Mouse (Mus musculus): ENCODE data around the gene Itgav. TPM values are rescaled to one million over a fixed set of nuclear protein-coding genes. Genes with fewer than 3 reads are reported as not detected.

The Itgav gene
- polyA plus RNA-seq, 1 experiment from 2014 or later, result 15.0 TPM

DNA sequence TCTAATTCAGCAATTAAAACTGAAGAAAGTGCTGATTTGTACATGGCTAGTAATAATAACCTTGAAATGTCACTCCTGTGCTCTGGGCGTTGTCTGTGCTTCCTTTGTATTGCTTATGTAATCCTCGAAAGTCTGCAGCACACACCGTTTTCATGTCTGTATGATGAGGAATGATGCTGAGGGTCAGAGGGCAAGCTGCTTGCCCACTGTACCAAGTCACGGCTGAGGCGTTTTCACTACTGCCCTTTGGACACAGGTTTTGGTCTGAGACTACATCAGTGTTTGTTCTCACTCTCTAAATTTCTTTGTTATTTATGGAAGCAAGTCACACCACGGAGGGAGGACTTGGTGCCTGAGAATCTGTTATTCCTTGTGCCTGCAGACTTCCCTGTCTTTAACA lies 41.9 kb downstream of the Itgav start:
- H3K27me3 ChIP-seq (ENCODE audit: control insufficient read depth, insufficient read depth, low read depth, low read length), result no peaks in the 10 kb centered on the region
- no peak for ATAC-seq (ENCODE audit: low read depth)
- 57% methylated on average over 6 of the region's 6 CpGs for WGBS (ENCODE audit: insufficient replicate concordance)

DNA sequence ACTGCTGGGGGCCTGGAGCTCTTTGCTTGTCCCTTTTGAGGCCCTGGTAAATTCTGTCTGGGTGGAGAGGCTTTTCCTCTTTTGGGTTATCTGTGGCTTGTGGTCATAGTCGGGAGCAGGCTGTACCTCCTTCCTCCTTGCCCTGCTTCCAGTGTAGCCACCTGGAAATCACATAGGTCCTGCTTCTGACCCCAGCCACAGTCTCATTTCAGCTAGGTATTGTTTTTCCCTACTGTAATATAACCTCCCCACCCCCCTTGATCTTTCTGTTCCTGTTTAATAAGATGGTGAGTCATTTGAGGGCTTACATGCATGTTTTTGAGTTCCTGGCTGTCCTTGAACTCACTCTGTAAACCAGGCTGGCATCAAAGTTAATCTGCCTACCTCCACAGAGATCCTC lies 42.7 kb downstream of the Itgav start:
- no peak for ATAC-seq (ENCODE audit: low read depth)
- no peaks in the 10 kb centered on the region for H3K4me1 ChIP-seq (ENCODE audit: control insufficient read depth, low read depth, low read length)
- H3K9ac ChIP-seq (ENCODE audit: low read depth, low read length), result no peak overlapping the region
- no peak overlapping the region for H3K27ac ChIP-seq (ENCODE audit: low read length)
- WGBS (ENCODE audit: insufficient replicate concordance), result 0% methylated on average over 1 of the region's 1 CpGs
- no peak overlapping the region for H3K4me3 ChIP-seq (ENCODE audit: low read depth, low read length)
- no peak overlapping the region for H3K4me2 ChIP-seq (ENCODE audit: low read depth, low read length)
- H3K27me3 ChIP-seq (ENCODE audit: control insufficient read depth, insufficient read depth, low read depth, low read length), result no peaks in the 10 kb centered on the region
- no peaks in the 10 kb centered on the region for H3K9me3 ChIP-seq (replicated peaks; ENCODE audit: control insufficient read depth, low read length)
- H3K36me3 ChIP-seq (ENCODE audit: control insufficient read depth, insufficient read depth), result peaks cover 4% of the 10 kb centered on the region; the same call in 1 of the 2 replicates

More for the DNA sequence above, 41.9 kb downstream of the Itgav start:
- Histone ChIP-seq H3K9ac (ENCODE audit: low read depth, low read length) (no peak overlapping the region), H3K4me1 (ENCODE audit: control insufficient read depth, low read depth, low read length) (no peaks in the 10 kb centered on the region), H3K36me3 (ENCODE audit: control insufficient read depth, insufficient read depth) (peaks cover 4% of the 10 kb centered on the region; the same call in 1 of the 2 replicates), H3K4me2 (ENCODE audit: low read depth, low read length) (no peak overlapping the region), H3K27ac (ENCODE audit: low read length) (no peak overlapping the region), H3K4me3 (ENCODE audit: low read depth, low read length) (no peak overlapping the region), H3K9me3 (replicated peaks; ENCODE audit: control insufficient read depth, low read length) (no peaks in the 10 kb centered on the region)

DNA sequence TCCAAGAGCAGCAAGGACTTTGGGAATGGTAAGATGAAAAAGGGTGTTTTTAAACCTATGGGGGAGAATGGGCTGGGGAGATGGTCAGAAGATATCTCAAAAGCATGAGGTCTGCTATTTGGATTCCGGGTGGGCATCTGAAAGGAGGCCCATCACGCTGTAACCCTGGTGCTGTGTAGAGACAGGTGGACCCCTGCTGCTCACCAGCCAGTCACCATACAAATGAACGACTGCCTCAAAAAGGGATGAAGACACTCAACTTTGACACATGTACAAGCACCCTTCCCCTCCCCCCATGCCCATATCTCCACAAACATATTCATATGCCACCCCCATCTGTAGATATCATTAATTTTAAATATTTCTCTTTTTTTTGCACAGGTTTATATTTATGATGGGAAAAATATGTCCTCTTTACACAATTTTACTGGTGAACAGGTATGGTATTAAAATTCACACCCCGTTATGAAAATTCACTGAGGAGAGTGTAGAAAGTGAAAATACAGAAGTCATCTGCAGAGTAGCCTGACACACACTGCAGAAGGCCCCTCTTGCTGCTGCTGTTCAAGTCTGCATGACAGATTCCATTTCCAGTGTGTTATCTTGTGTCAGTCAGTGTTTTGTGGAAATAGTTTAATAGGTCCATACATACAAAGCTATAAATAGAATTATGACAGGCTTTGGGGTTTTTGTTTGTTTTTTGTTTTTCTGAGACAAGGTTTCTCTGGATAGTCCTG lies 44.3 kb downstream of the Itgav start:
- Histone ChIP-seq H3K4me1 (ENCODE audit: control insufficient read depth, low read depth, low read length) (no peaks in the 10 kb centered on the region), H3K4me2 (ENCODE audit: low read depth, low read length) (no peak overlapping the region), H3K36me3 (ENCODE audit: control insufficient read depth, insufficient read depth) (peaks cover 7% of the 10 kb centered on the region), H3K9me3 (replicated peaks; ENCODE audit: control insufficient read depth, low read length) (no peaks in the 10 kb centered on the region), H3K27me3 (ENCODE audit: control insufficient read depth, insufficient read depth, low read depth, low read length) (no peaks in the 10 kb centered on the region), H3K27ac (ENCODE audit: low read length) (no peak overlapping the region), H3K9ac (ENCODE audit: low read depth, low read length) (no peak overlapping the region), H3K4me3 (ENCODE audit: low read depth, low read length) (no peak overlapping the region)
- 69% methylated on average over 4 of the region's 4 CpGs for WGBS (ENCODE audit: insufficient replicate concordance)
- ATAC-seq (ENCODE audit: low read depth), result no peak

DNA sequence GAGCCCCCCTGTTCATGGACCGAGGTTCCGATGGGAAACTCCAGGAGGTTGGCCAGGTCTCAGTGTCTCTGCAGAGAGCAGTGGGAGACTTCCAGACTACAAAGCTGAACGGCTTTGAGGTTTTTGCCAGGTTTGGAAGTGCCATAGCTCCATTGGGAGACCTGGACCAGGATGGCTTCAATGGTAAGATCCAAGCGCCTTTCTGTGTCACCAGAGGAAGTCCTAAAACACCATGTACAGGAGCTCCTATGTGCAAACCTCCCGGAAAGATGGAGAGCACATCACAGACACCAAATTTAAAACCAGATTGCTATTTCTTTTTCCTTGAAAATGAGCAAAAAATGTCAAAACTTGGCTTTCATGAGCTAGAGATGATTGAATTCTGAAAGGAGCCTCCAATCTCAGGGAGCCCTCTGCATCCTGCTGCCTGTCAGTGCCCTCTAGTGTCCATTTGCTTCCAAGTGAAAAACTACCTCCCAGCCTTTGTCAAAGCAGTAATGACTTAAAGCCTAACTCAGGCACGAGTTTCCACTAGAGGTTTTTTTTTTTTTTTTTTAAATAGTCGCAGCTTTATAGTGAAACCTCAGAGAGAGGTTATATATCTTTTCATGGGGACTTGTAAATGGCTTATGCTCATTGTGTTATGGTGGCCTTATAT lies 47.1 kb downstream of the Itgav start:
- Histone ChIP-seq H3K36me3 (ENCODE audit: control insufficient read depth, insufficient read depth) (peaks cover 3% of the 10 kb centered on the region), H3K27me3 (ENCODE audit: control insufficient read depth, insufficient read depth, low read depth, low read length) (no peaks in the 10 kb centered on the region), H3K9ac (ENCODE audit: low read depth, low read length) (no peak overlapping the region), H3K4me1 (ENCODE audit: control insufficient read depth, low read depth, low read length) (no peaks in the 10 kb centered on the region), H3K4me3 (ENCODE audit: low read depth, low read length) (no peak overlapping the region), H3K27ac (ENCODE audit: low read length) (no peak overlapping the region), H3K4me2 (ENCODE audit: low read depth, low read length) (no peak overlapping the region), H3K9me3 (replicated peaks; ENCODE audit: control insufficient read depth, low read length) (no peaks in the 10 kb centered on the region)
- WGBS (ENCODE audit: insufficient replicate concordance), result 46% methylated on average over 7 of the region's 7 CpGs
- ATAC-seq (ENCODE audit: low read depth), result no peak

DNA sequence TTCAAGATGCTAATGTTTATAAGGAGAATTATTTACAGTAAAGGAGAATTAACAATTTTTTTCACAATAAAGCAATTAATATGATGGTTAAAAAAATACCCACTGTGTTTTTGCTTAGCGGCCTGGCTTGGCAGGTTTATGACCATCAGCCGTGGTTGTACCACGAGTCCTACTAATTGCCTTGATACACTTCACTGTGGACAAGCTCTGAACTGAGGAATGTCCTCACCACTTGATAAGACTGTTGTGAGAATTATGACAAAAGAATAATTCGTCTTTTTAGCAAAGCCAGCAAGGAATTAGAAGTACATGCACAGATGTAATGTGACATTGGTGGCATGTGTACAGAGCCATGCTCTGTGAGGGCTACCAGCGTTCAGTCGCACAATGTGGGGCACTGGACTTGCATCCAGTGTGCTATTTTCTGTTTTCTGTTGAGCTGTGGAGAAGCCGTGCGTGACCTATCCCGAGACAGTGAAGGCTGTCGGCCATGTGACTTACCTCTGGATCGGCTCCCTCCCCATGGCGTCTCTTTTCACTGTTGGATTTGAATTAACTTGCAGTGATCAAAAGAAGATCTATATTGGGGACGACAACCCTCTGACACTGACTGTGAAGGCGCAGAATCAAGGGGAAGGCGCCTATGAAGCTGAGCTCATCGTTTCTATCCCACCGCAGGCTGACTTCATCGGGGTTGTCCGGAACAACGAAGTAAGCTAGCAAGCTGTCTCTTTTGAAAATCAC lies 67.3 kb downstream of the Itgav start:
- H3K4me1 ChIP-seq (ENCODE audit: control insufficient read depth, low read depth, low read length), result no peaks in the 10 kb centered on the region
- no peaks in the 10 kb centered on the region for H3K9me3 ChIP-seq (replicated peaks; ENCODE audit: control insufficient read depth, low read length)
- H3K4me2 ChIP-seq (ENCODE audit: low read depth, low read length), result no peak overlapping the region
- no peaks in the 10 kb centered on the region for H3K27me3 ChIP-seq (ENCODE audit: control insufficient read depth, insufficient read depth, low read depth, low read length)
- H3K4me3 ChIP-seq (ENCODE audit: low read depth, low read length), result no peak overlapping the region
- H3K36me3 ChIP-seq (ENCODE audit: control insufficient read depth, insufficient read depth), result no peaks in the 10 kb centered on the region; the same call in 1 of the 2 replicates
- no peak overlapping the region for H3K9ac ChIP-seq (ENCODE audit: low read depth, low read length)
- WGBS (ENCODE audit: insufficient replicate concordance), result 80% methylated on average over 20 of the region's 20 CpGs
- no peak overlapping the region for H3K27ac ChIP-seq (ENCODE audit: low read length)
- ATAC-seq (ENCODE audit: low read depth), result no peak

GRCm38 (mm10) chr2:83792102-83792501 lies 67.9 kb downstream of the Itgav start:
- H3K4me2 ChIP-seq (ENCODE audit: low read depth, low read length), result no peak overlapping the region
- 71% methylated on average over 4 of the region's 4 CpGs for WGBS (ENCODE audit: insufficient replicate concordance)
- no peaks in the 10 kb centered on the region for H3K4me1 ChIP-seq (ENCODE audit: control insufficient read depth, low read depth, low read length)
- H3K27ac ChIP-seq (ENCODE audit: low read length), result no peak overlapping the region
- no peaks in the 10 kb centered on the region; the same call in 1 of the 2 replicates for H3K36me3 ChIP-seq (ENCODE audit: control insufficient read depth, insufficient read depth)
- H3K9ac ChIP-seq (ENCODE audit: low read depth, low read length), result no peak overlapping the region
- H3K9me3 ChIP-seq (replicated peaks; ENCODE audit: control insufficient read depth, low read length), result no peaks in the 10 kb centered on the region
- no peaks in the 10 kb centered on the region for H3K27me3 ChIP-seq (ENCODE audit: control insufficient read depth, insufficient read depth, low read depth, low read length)
- no peak overlapping the region for H3K4me3 ChIP-seq (ENCODE audit: low read depth, low read length)
- no peak for ATAC-seq (ENCODE audit: low read depth)

GRCm38 (mm10) chr2:83795766-83796165 lies 71.6 kb downstream of the Itgav start:
- no peaks in the 10 kb centered on the region; the same call in 1 of the 2 replicates for H3K36me3 ChIP-seq (ENCODE audit: control insufficient read depth, insufficient read depth)
- H3K4me3 ChIP-seq (ENCODE audit: low read depth, low read length), result no peak overlapping the region
- H3K4me2 ChIP-seq (ENCODE audit: low read depth, low read length), result no peak overlapping the region
- no peaks in the 10 kb centered on the region for H3K9me3 ChIP-seq (replicated peaks; ENCODE audit: control insufficient read depth, low read length)
- H3K27me3 ChIP-seq (ENCODE audit: control insufficient read depth, insufficient read depth, low read depth, low read length), result no peaks in the 10 kb centered on the region
- no peak for ATAC-seq (ENCODE audit: low read depth)
- H3K4me1 ChIP-seq (ENCODE audit: control insufficient read depth, low read depth, low read length), result no peaks in the 10 kb centered on the region
- H3K27ac ChIP-seq (ENCODE audit: low read length), result no peak overlapping the region
- WGBS (ENCODE audit: insufficient replicate concordance), result 50% methylated on average over 4 of the region's 4 CpGs
- no peak overlapping the region for H3K9ac ChIP-seq (ENCODE audit: low read depth, low read length)

DNA sequence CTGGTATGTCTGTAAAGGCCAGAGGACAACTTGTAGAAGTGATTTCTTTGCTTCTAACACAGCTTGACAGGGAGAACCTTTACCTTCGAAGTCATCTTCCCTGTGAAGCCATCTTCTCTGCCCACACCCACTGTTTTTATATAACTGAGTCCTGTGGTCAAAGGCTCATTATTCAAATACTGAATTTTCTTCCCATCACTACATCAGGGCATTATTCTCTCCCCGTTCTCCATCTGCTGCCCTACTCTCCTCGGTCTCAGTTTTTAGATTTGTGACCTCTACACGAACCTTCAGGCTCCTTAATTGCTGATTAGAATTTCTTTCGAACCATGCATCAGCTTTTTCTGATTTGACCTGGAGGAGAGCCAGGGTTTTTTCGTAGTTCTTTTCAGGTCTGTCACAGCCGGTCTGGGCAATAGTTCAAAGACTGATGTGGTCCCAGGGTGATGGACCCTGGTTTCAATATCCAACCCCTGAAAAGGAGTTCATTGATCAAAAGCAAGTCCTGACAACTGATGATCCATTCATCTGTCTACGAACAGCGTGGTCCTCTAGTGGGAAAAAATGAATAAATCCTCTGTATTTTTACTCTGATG lies 73.8 kb downstream of the Itgav start:
- Histone ChIP-seq H3K4me1 (ENCODE audit: control insufficient read depth, low read depth, low read length) (no peaks in the 10 kb centered on the region), H3K4me3 (ENCODE audit: low read depth, low read length) (no peak overlapping the region), H3K36me3 (ENCODE audit: control insufficient read depth, insufficient read depth) (no peaks in the 10 kb centered on the region; the same call in none of the 2 replicates), H3K27me3 (ENCODE audit: control insufficient read depth, insufficient read depth, low read depth, low read length) (no peaks in the 10 kb centered on the region), H3K4me2 (ENCODE audit: low read depth, low read length) (no peak overlapping the region), H3K9ac (ENCODE audit: low read depth, low read length) (no peak overlapping the region), H3K9me3 (replicated peaks; ENCODE audit: control insufficient read depth, low read length) (no peaks in the 10 kb centered on the region), H3K27ac (ENCODE audit: low read length) (no peak overlapping the region)
- 67% methylated on average over 9 of the region's 9 CpGs for WGBS (ENCODE audit: insufficient replicate concordance)
- ATAC-seq (ENCODE audit: low read depth), result no peak
